Mouse (Mus musculus) layer of hippocampus, adult 9-10 months (tissue): ENCODE results near the gene Aebp2.
A peak's percentile ranks its signal among the peaks of the same experiment; 100 is the strongest.
"Not testable (repeated sequence)": the region's sequence is repeated elsewhere in the genome, so short reads cannot be mapped to it uniquely, and the experiment has no call there.

Source experiments
- DNase-seq: peaks from one replicate; pipeline ENCODE4 v3.0.0; 2022; ENCODE audit warnings: low spot score

The Aebp2 gene

DNA sequence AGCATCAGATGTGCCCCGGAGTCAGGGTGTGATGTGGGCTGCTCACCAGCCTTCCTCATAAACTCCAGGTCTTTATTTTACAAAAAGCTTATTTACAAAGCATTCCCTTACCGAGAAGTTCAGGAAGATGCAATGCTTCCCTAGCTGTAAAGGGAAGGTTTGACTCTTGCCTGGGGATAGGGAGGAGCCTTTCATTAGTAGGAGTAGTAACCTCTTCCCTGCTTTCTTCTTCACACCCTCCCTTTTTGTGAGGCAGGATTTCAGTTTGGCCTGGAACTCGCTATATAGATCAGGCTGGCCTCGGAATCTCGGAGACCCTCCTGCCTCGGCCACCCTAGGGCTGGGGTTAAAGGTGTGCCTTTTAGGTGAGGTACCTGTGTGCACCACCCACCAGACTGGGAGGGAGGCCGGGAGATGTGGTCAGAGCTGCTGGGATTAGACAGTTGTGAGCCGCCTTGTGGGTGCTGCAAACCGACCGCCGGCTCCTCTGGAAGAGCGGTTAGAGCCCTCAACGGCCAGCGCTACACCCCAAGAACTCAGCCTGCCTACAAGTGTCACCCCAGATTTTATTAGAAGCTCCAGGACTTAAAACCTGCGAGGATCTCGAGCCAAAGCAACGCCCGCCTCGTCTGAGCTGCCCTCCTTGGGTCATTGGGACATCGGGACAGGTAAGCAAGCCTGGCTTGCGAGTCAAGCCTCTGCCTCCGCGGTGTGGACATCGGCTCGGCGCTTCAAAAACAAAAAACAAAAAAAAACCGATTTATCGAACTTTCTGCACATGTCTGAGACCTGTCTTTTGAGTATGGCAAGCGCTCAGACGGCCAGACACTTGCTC lies at the start of gene Aebp2:
Gene Aebp2, plus strand, starts transcription at position 273 of the 835 bp plus-strand sequence.
- no peak for DNase-seq

DNA sequence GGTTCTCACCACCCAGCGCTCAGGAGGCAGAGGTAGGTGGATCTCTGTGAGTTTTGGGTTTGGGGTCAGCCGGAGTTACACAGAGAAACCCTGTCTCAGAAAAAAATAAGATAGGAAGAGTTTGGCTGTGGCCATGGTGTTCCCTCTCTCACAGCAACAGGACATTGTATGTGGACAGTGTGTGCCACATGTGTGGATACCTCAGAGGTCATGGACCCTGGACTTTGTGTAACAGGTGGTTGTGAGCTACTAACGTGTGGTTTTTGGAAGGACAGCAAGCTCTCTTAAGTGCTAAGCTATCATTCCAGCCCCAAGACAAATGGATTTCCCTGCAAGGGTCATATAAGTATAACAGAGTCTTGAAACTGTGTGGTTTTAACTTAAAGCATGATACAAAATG lies 47.5 kb upstream of the Aebp2 start:
- no peak for DNase-seq

DNA sequence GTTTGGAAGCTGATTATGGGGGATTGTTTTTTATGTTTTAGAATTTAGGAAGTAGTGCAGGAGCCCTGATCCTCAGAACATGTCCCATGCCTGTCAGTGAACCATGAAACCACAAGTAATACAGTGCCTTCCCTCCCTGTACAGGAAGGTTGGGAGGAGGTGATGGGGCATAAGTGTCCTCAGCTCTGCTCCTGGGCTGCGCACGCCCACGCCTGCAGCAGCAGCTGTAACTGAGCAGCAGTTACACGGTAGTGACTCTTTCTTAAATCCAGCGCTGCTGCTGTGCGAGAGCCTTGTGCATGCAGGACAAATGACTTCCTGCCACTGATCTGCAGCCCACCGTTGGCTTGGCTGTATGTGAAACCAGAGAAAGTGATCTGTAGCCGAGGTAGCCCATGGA lies 46.3 kb upstream of the Aebp2 start:
- DNase-seq = no peak

DNA sequence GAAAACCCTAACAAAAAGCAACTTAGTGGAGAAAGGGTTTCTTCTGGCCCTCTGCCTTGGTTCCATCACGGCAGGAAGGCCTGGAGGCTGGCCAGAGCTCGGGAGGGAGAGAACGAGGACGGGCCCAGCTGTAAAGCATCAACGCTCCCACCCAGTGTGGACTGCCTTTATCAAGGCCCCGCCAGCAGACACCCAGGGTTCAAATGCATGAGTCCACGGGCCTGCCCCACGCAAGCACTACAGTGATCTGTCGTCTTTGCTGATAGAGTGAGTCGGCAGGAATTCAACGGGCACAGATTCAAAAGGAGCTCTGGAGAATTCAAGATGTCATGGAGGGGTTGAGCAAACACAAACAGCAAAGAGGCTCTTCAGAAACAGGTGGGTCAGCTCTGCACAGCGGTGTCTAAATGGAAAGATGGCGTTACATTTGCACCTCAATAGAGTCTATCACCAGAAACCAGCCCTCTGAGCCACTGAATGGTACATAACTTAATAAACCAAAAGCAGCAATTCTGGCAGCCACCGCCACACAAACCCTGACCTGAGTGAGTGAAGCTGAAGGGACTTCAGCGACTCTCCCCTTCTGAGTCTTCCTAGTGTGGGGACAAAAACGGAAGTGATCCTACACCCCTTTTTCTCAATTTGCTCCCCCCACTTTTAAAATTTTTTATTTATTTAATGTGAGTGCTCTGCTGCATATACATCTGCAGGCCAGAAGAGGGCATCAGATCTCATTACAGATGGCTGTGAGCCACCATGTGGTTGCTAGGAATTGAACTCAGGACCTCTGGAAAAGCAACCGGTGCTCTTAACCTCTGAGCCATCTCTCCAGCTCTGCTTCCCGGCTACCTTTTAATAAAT lies 45.3 kb upstream of the Aebp2 start:
- no peak for DNase-seq

DNA sequence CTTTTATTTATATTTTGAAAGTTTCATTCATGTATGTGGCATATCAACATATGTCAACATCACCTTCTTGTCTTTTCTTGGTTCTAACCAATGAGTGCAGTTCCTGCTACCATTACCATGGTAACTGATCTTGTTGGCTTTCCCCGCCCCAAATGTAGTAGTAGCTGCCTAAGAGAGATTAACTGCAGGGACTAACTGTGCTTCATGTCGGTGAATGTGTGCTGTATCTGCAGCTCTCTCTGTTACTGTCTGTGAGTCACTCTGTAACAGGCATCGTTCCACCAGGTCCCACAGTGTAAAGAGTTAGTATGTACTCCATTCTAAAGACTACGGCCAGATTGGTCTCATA lies 44.7 kb upstream of the Aebp2 start:
- DNase-seq = no peak

DNA sequence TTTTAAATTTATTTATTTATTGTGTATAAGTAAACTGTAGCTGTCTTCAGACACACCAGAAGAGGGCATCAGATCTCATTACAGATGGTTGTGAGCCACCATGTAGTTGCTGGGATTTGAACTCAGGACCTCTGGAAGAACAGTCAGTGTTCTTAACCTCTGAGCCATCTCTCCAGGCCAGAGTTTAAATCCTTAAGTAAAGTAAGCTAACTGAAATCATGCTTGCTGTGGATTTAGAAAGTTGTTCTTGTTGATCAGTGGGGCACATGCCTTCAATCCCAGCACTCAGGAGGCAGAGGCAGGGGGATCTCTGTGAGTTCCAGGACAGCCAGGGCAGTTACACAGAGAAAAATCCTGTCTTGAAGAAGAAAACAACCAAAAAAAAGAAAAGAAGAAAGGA lies 43.5 kb upstream of the Aebp2 start:
- not testable (repeated sequence) for DNase-seq

DNA sequence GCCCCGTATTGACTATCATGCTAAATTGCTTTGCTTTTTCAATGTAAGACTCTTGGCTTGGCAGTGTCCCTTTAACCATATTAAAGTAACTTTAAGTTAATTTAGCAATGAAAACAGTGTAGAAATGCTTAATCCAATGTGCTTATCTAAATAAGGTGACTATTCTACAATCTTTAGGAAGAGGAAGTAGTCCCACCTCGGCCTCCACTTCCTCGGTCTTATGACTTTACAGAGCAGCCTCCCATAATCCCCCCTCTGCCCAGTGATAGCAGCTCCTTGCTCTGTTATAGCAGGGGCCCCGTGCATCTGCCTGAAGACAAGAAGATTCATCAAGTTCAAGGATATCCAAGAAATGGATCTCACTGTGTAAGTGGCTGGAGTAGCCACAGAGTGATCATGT lies 42.3 kb upstream of the Aebp2 start:
- no peak for DNase-seq

DNA sequence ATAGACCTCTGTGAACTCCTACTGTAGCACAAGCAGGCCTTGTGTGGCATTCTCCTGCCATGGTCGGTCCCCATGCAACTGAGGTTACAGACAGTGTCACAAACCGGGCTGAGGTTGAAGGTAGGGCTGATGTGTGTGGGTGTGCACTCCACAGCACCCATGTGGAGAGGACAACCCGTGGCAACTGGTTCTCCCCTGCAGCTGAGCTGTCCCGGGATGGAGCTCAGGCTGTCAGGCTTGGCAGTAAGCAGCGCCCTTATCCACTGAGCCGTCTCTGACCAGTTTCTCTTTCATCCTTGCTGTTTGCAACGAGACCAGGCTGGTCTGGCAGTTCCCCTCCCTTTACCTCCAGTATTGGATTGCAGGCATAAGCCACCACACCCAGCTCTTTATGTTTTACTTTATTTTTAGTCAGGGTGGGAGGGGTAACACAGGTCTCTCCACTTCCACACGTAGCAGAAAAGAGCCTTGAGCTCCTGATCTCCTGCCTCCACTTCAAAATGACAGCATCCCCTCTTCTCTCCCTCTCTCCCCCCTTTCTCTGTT lies 35.7 kb upstream of the Aebp2 start:
- DNase-seq = no peak

DNA sequence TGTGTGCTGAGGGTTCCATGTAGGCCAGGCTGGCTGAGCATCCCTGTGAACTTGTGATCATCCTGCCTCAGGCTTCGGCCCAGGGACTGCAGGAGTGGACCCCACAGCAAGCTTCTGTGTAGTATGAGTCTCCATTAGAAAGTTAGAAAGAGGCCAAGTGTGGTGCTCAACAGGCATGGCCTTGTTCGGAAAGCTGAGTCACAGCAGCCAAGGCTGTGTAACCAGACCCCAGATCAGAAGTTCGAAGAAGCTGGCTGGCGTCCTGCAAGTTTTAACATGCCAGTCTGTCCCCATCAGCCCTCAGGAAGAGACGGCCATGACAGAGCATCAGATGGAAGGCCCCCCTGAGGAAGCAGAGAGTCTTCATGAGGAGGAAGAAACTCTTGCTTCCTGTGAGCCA lies 31.1 kb upstream of the Aebp2 start:
- no peak for DNase-seq

DNA sequence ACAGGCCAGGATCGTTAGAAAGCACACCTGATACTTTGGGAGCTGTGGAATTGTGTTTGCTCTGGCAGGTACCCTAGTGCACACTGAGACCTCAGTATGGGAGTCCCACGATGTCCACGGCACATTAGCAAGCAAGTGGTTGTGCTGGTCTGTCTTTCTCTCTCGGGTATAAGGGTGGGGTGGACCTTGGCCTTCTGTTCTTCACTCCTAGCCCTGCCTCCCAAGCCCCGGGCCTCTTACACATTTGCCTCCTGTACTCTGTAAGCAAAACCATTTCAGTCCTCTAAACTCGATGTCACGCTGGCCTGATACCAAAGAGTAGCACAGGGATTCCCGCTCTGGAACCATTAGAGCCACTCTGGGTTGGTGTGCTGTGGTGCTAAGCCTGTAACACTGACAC lies 29.8 kb upstream of the Aebp2 start:
- no peak for DNase-seq

DNA sequence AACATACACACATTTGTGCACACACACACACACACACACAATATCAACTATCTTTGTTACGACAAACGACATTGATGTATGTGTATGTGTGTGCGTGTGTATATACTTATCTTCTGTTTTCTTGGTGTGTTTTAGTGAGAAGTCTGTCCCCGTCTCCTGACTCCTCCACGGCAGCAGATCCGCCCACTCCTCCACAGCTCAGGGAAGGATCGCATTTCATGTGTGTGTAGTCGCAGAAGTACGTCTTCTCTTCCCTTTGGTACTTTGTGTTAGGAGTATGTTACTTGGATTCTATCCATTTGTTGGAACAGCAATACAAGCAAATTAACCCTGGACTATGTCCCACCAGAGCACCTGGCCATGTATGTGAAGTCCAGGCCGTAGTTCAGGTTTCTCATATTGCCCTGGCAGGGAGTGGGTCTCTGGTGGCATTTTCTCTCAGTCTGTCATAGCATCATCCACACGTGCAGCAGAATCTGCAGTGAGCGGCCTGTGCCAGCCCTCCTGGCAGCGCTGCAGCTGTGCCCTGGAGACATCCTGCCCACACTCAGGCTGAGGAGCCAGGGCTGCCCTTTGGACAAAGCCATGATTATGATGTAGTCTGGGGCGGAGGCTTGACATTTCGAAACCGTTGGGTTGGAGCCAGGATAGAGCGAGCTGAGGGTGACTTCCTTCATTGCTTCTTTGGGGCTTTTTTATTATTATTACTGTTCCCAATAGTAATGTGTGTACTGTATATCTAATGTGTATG lies 28.9 kb upstream of the Aebp2 start:
- DNase-seq = peak; percentile 40

DNA sequence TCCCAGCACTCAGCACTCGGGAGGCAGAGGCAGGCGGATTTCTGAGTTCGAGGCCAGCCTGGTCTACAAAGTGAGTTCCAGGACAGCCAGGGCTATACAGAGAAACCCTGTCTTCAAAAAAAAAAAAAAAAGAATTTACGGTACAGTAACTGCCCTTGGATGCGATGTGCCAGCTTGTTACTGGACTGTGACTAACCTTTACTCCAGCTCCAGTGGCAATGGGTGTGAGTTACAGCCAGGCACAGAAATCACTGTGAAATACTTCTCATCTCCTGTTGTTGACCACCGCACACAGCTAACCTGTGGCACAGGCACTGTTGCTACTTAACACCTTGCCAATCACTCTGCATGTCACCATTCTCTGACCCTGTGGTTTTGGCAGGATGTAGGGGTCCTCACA lies 26.9 kb upstream of the Aebp2 start:
- not testable (repeated sequence) for DNase-seq

DNA sequence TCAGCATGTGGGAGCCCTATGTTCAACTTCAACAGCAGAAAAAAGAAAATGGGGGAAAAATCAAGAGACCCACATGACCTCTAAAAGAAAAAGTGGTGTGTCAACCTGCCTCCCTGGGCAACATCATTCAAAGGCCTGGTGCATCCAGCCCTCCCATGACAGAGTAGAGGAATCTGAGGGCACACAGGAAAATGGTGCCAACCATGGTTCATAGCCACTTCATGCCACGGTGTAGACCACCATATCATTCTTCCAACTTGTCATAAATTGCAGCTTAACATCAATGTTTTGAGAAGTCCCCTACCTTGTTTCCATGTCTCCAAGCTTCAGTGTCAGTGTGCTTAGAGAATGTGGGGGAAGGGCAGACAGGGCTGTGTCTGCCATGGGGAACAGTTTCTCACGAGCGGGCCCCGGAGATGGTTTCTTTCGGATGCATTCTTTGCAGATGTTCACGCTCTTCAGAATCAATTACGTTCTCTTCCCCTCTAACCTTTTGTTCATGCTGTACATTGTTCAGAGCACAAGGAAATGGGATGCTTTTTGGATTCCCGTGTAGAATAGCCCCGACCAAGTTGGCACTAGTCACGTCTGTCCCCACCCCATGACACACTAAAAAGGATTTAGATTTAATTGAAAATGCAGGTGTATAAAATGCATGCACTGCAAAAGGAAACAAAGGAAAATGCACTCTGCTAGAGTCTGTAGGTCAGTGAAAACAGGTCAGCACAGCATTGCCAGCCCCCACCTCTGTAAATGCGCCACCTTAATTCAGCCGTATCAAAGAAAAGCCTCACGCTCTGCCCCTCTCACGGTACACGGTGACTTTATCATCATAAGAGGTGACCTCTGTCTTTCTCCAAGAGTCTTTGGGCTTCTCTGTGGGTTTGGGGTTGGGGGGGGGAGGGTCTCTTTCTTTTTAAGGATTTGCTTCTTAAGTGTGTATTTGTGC lies 24.8 kb upstream of the Aebp2 start:
- no peak for DNase-seq

DNA sequence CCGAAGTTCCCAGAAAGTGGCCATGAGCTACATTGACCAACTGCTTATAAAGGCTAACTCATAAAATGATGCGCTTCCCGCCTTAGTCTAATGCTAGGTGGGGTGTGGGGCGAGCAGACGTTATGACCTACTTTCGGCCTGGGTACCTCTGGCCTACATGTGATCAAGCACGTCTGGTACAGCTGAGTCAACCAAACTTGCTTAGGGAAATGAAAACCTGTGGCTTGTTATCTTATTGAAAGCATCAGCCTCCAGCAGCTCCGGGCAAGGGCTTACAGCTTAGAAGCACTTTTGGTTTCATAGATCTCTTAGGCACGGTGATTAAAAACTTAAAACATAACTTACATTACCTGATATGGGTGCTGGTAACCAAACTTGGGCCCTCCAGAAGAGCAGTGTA lies 23.9 kb upstream of the Aebp2 start:
- no peak for DNase-seq

DNA sequence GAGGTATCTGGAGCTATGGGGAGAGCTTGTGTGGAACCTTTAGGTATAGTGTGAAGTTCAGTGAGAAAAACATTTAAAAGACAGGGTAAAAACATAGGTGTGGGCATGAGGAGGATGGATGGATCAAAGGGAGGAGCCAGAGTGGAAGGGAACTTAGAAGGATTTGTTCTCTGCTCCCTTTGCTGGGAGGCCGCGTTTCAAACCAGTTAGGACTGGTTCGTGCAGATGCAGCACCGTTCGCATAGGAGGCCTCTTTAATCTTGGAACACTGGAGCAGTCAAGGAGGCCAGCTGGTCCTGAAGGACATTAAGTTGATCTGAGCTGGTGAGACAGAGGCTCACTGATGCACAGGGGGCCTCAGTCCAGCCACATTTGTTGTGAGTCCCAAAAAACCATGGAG lies 23.1 kb upstream of the Aebp2 start:
- no peak for DNase-seq

DNA sequence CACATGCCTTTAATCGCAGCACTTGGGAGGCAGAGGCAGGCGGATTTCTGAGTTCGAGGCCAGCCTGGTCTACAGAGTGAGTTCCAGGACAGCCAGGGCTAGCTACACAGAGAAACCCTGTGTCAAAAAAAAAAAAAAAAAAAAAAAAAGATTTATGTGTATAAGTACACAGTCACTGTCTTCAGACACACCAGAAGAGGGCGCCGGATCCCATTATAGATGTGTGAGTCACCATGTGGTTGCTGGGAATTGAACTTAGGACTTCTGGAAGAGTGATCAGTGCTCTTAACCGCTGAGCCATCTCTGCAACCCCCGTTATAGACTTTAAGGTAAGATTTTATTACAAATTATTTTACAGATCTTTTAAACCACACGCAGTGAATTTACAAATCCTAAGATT lies 21.8 kb upstream of the Aebp2 start:
- not testable (repeated sequence) for DNase-seq

DNA sequence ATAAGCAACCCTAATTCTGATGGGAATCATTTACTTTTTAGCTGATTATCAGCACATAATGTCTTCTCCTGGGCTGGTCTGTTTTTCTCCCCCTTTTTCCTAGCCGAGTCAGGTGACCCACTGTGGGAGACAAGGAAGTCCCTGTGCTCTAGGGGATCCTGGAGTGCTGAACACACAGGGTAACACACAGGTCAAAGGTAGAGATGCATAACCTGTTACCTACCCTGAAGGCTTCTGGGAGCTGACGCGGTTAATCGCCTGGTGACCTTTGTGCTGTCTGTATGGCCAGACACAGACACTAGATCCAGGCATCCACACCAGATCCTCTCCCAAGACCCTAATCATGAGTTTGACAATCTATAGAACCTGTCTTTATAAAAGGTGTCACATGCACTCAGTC lies 21.3 kb upstream of the Aebp2 start:
- DNase-seq = no peak

DNA sequence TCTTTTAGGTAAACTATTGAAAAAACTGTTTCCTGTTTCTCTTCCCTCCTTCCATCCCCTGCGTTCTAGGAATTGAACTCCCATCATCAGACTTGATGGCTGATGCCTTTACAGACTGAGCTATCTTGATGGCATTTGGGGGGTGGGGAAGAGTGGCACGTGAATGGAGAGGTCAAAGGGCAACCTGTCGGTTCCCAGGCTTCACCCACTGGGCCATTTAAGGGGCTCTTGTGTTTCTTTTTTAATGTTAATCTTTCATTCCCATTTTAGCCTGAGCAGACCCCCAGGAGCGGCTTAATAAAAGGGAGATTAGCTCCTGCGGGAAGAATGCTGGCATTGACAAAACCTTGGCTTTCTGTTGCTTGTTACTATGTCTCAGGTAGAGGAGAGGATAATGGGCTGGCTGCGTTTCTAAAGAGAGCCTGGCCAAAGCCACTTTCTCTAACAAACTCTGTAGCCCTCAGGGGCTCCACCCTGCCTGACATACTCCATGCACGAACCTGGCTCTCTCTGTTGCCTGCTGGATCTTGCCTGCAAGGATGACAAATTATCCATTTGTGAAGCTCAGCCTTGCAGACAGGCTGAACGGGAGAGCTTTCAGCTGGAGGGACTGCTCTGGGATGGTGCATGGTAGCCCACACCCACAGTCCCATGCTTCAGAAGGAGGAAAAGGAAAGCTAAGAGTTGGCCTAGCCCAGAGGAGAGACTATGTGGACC lies 19.1 kb upstream of the Aebp2 start:
- no peak for DNase-seq

DNA sequence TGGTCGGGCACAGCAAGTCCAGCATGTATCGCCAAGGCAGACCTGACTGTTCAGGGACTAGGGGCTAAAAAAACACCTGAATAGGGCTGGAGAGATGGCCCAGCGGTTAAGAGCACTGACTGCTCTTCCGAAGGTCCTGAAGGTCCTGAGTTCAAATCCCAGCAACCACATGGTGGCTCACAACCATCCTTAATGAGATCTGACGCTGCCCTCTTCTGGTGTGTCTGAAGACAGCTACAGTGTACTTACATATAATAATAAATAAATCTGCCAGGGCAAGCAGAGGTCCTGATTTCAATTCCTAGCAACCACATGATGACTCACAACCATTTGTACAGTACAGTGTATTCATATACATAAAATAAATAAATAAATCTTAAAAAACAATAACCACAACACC lies 17.3 kb upstream of the Aebp2 start:
- not testable (repeated sequence) for DNase-seq

DNA sequence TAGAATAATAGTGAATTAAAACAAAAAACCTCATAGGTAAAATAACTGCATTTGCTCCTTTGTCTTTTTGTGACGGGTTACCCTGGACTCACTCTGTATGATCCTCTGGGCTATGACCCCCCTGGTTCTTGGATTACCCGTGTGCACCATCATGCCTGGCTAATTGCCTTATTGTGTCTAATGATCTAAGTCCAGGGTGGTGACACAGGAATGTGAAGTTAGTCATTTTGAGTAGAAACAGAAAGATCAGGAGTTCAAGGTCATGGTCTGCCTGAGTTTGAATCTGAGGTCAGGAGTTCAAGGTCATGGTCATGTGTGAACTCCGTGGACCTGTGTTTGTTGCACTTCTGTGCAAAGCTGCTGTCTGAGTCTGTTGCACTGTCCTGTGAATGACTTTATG lies 16.7 kb upstream of the Aebp2 start:
- no peak for DNase-seq

DNA sequence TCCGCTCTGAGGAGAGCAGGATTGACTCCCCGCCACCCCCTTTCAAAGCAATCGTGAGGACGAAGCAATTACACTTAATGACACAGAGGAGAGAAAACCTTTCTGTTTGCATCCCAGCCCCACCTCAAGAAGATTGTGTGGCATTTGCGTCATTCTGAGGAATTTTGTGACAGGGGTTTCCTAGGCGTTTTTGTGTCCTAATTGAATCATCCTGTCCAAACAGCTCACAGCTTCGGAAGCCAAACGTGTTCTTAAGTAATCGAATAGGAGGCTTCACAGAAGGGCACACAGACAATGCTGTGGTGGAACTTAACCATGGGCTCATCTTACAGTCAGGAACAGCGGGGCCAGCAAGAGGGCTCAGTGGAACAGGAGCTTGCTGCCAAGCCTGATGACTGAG lies 15.9 kb upstream of the Aebp2 start:
- no peak for DNase-seq
